Mouse (Mus musculus) heart, postnatal 0 days (tissue): Measurements from ENCODE around the gene Pdlim7. TPM values are rescaled to one million over a fixed set of nuclear protein-coding genes. Genes with fewer than 3 reads are reported as not detected.
A peak's percentile ranks its signal among the peaks of the same experiment; 100 is the strongest.

Experiments used
- ATAC-seq: fragments of 200-750 bp; cut with Nextera tagmentation; 2 replicates; pipeline ENCODE4 v1.8.0; 2017; ENCODE audit warnings: low read depth, moderate number of reproducible peaks, moderate library complexity; ENCODE audit not compliant: insufficient read depth
- DNase-seq: peaks from one replicate; pipeline ENCODE4 v3.0.0-alpha.2; 2016; ENCODE audit warnings: low spot score
- H3K27ac ChIP-seq: fragments of 300-500 bp; sonication (generic); 2 replicates; pipeline ENCODE4 v1.5.1; 2014; ENCODE audit warnings: low read depth, mild to moderate bottlenecking
- H3K27me3 ChIP-seq: fragments of 300-500 bp; sonication (generic); 2 replicates; pipeline ENCODE4 v1.6.1; 2014; ENCODE audit warnings: low read length, mixed read lengths; ENCODE audit not compliant: control insufficient read depth, insufficient read depth
- H3K36me3 ChIP-seq: fragments of 300-500 bp; sonication (generic); replicated peaks from 2 replicates; pipeline ENCODE4 v1.6.1; 2014; ENCODE audit warnings: low read length, mixed read lengths; ENCODE audit not compliant: control insufficient read depth, insufficient read depth
- H3K4me1 ChIP-seq: fragments of 300-500 bp; sonication (generic); 2 replicates; pipeline ENCODE4 v1.6.1; 2014; ENCODE audit warnings: antibody characterized with exemption; ENCODE audit not compliant: control insufficient read depth, insufficient read depth
- H3K4me2 ChIP-seq: fragments of 300-500 bp; sonication (generic); 2 replicates; pipeline ENCODE4 v1.6.1; 2014; ENCODE audit warnings: low read depth, mild to moderate bottlenecking, low read length, moderate library complexity
- H3K4me3 ChIP-seq: fragments of 300-500 bp; sonication (generic); 2 replicates; pipeline ENCODE4 v1.5.1; 2014; ENCODE audit warnings: low read depth, low read length
- H3K9ac ChIP-seq: fragments of 300-500 bp; sonication (generic); replicated peaks from 2 replicates; pipeline ENCODE4 v1.6.1; 2014; ENCODE audit warnings: low read depth, low read length, mixed read lengths
- H3K9me3 ChIP-seq: fragments of 300-500 bp; sonication (generic); replicated peaks from 2 replicates; pipeline ENCODE4 v1.6.1; 2016; ENCODE audit warnings: low read length; ENCODE audit not compliant: control insufficient read depth
- CTCF ChIP-seq: IDR thresholded peaks from 2 replicates; pipeline ENCODE4 v1.5.1; 2016; ENCODE audit warnings: antibody characterized with exemption, control low read depth, low read depth
- EP300 ChIP-seq: IDR thresholded peaks from 2 replicates; pipeline ENCODE4 v1.6.1; 2016; ENCODE audit warnings: antibody characterized with exemption, low read depth
- WGBS: fragments of 180-500 bp; shearing (Covaris S2); extraction: QIAGEN DNeasy Blood & Tissue Kit; methylation state at CpG from one replicate; pipeline ENCODE4 v1.1.7; 2014; 5-methylcytosine and 5-hydroxymethylcytosine counted together
- polyA plus RNA-seq: library from polyadenylated mRNA; unstranded; fragments of >200 nt; fragmentation: Nextera tagmentation; extraction: Ambion mirVana; gene quantifications from 2 replicates; pipeline ENCODE4 v1.2.1, GENCODE M21; 2015
- total RNA-seq: library from RNA; depleted of rRNA; stranded (reverse); fragments of >200 nt; gene quantifications from 2 replicates; pipeline ENCODE4 v1.2.3, GENCODE M21; 2014; ENCODE audit warnings: low replicate concordance

The Pdlim7 gene
- total and polyA plus RNA-seq, 2 experiments from 2014 or later, result 186 to 210 TPM

DNA sequence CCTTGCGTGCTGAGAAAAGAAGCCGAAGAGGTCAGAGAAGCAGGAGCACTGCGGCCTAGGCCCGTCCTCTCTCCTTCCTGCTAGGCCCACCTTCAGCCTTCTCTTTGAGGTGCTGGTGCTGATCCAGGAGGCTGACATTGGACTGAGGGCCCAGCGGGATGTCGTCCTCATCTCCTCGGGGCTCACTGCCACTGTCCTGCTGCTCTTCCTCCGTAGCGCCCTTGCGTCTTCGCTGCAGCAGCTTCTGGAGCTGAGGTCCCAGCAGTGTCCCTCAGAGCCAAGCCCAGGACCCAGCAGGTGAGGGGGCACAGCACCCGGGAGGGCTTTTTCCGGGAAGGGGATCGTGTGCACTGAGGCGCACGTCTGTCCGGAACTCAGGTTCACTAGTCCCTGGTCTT lies 22.3 kb upstream of the Pdlim7 start:
- no peaks in the 10 kb centered on the region for H3K27me3 ChIP-seq
- H3K9ac ChIP-seq, result peak overlapping the region; percentile 68
- WGBS, result 15% methylated on average over 17 of the region's 17 CpGs
- DNase-seq, result no peak
- H3K4me3 ChIP-seq, result peak overlapping the region; percentile 84
- no peak overlapping the region for H3K27ac ChIP-seq
- peak overlapping the region; percentile 83 for H3K4me2 ChIP-seq
- ATAC-seq, result no peak
- H3K9me3 ChIP-seq, result no peaks in the 10 kb centered on the region
- H3K36me3 ChIP-seq, result peaks cover 54% of the 10 kb centered on the region
- peaks cover 9% of the 10 kb centered on the region for H3K4me1 ChIP-seq
- TF ChIP-seq EP300, result no peak
- TF ChIP-seq CTCF, result no peak

DNA sequence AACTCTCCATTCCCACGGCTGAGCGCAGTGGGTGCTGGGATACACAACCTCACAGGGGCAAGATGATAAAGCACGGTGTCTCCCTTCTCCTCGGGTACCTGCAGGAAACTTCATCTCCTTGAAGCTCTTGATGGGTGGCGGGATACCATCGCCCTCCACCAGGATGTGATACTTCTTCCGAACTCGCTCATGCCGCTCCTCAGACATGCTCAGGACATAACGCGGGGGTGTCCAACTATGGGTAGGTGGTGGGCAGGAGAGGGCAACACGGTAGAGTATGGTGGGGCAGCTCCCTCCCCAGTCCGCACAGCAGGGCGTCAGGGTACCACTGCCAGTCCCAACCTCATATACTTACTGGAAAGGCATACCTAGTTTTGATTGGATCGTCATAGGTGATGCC lies 21.7 kb upstream of the Pdlim7 start:
- ATAC-seq, result no peak
- no peaks in the 10 kb centered on the region for H3K27me3 ChIP-seq
- peak overlapping the region; percentile 83; the same call in 1 of the 2 replicates for H3K4me2 ChIP-seq
- peak overlapping the region; percentile 84 for H3K4me3 ChIP-seq
- TF ChIP-seq CTCF, result no peak
- TF ChIP-seq EP300, result no peak
- 91% methylated on average over 15 of the region's 15 CpGs for WGBS
- H3K27ac ChIP-seq, result no peak overlapping the region
- no peak for DNase-seq
- peaks cover 9% of the 10 kb centered on the region for H3K4me1 ChIP-seq
- H3K36me3 ChIP-seq, result peaks cover 54% of the 10 kb centered on the region
- peak overlapping the region; percentile 68; the same call in 1 of the 2 replicates for H3K9ac ChIP-seq
- H3K9me3 ChIP-seq, result no peaks in the 10 kb centered on the region

DNA sequence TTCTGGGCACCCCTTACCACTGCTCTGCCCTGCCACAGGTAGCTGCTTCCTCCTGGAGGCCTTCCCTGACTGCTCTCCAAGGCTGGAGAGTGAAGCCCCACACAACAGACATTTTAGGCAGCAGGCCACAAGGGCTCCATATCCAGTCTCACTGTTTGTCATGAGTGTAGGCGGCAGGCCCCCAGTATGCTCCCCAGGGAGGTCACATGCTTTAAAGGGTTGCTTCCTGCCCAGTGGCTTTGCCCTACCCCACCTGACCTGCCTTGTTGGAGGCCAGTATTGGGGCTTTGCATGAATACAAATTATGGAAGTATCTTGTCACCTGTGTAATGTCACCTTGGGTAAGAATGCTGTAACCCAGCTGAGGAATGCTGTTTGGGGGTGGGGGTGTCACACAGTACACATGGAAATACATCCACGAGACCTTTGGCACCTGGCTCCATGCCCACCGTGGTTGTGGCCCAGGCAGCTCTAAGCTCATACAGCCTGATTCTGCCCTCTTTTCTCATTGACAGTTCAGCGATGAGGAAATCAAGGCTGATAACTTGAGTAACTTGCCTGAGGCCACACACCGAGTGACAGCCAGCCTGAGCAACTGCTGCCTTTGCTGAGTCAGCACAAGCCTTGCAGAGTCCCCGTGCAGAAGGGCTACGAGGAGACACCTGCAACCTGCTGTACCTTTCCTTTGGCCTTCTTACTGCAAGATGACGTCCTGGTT lies 15.9 kb upstream of the Pdlim7 start, which contains the start of gene Dok3:
Gene Dok3 (minus strand): TSS at position 99 of the 718 bp plus-strand sequence.
- no peak within 1 kb of the TSS for H3K9ac ChIP-seq
- WGBS, result 70% methylated on average over 8 of the region's 8 CpGs
- peaks cover 46% of the 10 kb centered on the region for H3K36me3 ChIP-seq
- no peaks in the 10 kb centered on the region for H3K9me3 ChIP-seq
- H3K27ac ChIP-seq, result no peak within 1 kb of the TSS
- ATAC-seq, result no peak
- TF ChIP-seq EP300, result no peak
- no peak for TF ChIP-seq CTCF
- H3K4me1 ChIP-seq, result no peaks in the 10 kb centered on the region
- no peak for DNase-seq
- no peak within 1 kb of the TSS for H3K4me2 ChIP-seq
- H3K27me3 ChIP-seq, result no peaks in the 10 kb centered on the region
- H3K4me3 ChIP-seq, result no peak within 1 kb of the TSS

DNA sequence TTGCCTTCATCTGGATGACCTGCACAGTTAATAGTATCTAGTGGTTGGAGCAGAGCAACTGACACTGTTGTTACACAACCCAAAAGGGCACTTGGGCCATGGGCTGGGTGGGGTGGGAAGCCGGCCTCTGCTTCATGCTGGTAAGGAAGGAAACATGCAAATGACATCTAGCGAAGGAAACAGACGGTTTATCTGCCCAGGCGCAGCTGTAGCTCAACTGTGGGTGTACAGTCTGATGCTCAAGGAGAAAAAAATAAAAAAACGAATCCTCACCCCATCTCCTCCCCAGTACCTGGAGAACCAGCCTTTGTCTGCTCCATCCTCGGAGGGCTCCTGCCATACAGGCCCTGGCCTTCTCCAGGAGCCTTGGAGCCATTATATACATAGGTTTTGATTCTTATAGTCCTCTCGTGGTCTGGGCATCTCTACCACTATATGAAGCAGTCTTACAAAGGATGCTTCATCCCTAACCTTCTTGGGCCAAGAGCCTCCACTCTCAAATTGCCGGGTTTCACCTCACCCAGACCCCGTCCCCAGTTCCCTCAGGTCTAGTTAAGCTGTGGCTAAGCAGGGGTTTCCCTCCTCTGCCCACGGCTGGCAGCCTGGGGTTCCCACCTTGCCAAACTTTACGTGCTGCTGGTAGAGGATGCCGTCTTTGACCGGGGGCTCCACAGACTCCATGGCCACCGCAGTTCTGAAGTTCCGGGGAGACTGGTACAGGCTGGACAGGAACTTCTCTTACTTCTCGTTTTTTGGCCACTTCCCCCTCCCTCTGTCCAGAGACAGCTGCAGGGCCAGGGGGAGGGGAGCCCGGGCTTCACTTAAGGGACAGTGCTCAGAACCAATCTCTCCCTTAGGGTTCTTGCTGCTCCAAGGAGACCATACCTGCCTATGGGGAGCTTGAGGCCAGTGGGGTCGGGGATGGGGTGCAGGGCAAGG lies 14.6 kb upstream of the Pdlim7 start:
- ATAC-seq (no peak), DNase-seq (no peak)
- H3K9ac ChIP-seq, result no peak overlapping the region
- no peak overlapping the region for H3K4me2 ChIP-seq
- H3K36me3 ChIP-seq, result peaks cover 35% of the 10 kb centered on the region
- TF ChIP-seq EP300 (no peak), CTCF (no peak)
- 65% methylated on average over 18 of the region's 18 CpGs for WGBS
- no peaks in the 10 kb centered on the region for H3K27me3 ChIP-seq
- H3K4me3 ChIP-seq, result no peak overlapping the region
- H3K9me3 ChIP-seq, result no peaks in the 10 kb centered on the region
- no peak overlapping the region for H3K27ac ChIP-seq
- H3K4me1 ChIP-seq, result no peaks in the 10 kb centered on the region

DNA sequence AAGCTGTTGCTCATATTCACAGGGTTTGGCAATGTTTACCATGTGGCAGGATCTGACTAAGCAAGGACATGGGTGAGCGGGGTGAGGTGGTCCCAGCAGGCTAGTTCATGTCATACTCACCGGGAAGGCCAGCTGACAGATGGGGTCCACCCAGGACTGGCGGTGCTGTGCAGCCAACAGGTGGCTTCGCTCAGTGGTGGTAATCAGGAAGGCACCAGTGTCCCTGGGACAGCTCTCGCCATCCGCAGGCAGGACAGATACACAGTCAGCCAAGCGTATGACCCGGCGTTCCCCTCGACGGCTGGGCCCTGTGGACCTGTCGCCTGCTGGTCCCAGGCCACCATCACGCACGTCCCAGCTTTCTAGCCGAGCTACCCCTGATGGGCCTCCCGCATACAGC lies 13.7 kb upstream of the Pdlim7 start:
- Histone ChIP-seq H3K4me3 (no peak overlapping the region), H3K4me1 (no peaks in the 10 kb centered on the region), H3K36me3 (peaks cover 28% of the 10 kb centered on the region), H3K4me2 (no peak overlapping the region), H3K9ac (no peak overlapping the region), H3K27ac (no peak overlapping the region), H3K9me3 (no peaks in the 10 kb centered on the region), H3K27me3 (no peaks in the 10 kb centered on the region)
- DNase-seq, result no peak
- ATAC-seq, result no peak
- WGBS, result 86% methylated on average over 16 of the region's 16 CpGs
- no peak for TF ChIP-seq EP300
- no peak for TF ChIP-seq CTCF
